Comparison of ENCODE assay signal across 9 mouse cellular contexts in genomic region chr11:118198296-118198600, GRCm38 (mm10). TPM values are rescaled to one million over a fixed set of nuclear protein-coding genes. Genes with fewer than 3 reads are reported as not detected.
A peak's percentile ranks its signal among the peaks of the same experiment; 100 is the strongest.
DNase-seq lines count a peak whose midpoint lies in the region; ATAC-seq and TF ChIP-seq lines count a peak whose summit lies in the region.
"Had no signal": no experiment of that assay in that cellular context is flagged by ENCODE, and none has a peak within 500 bp of the region (broad histone marks: within the 10 kb centered on the region; RNA-seq: fewer than 3 reads in every experiment).

No protein-coding gene starts in this region.

- 0 out of 2 replicates have a peak overlapping the region, but pooled peaks have one; percentile 1 for H3K4me3 ChIP-seq in heart, embryonic 13.5 days
- H3K4me3 ChIP-seq in forebrain, embryonic 11.5 days (ENCODE audit: low read depth, low read length): no peak overlapping the region
- no peak overlapping the region for H3K4me3 ChIP-seq in limb, embryonic 15.5 days
- H3K4me3 ChIP-seq: liver, embryonic 15.5 days had no signal

- no peaks in the 10 kb centered on the region for H3K27me3 ChIP-seq in heart, embryonic 13.5 days (replicated peaks)
- no peaks in the 10 kb centered on the region for H3K27me3 ChIP-seq in forebrain, embryonic 11.5 days (ENCODE audit: control insufficient read depth, insufficient read depth, low read length)
- no peaks in the 10 kb centered on the region for H3K27me3 ChIP-seq in limb, embryonic 15.5 days
- H3K27me3 ChIP-seq: liver, embryonic 15.5 days had no signal

- H3K9ac ChIP-seq in heart, embryonic 13.5 days: peak overlapping the region; percentile 65
- peak overlapping the region; percentile 7 for H3K9ac ChIP-seq in forebrain, embryonic 11.5 days (ENCODE audit: low read length)
- no peak overlapping the region for H3K9ac ChIP-seq in limb, embryonic 15.5 days
- H3K9ac ChIP-seq: liver, embryonic 15.5 days had no signal

- no peak for ATAC-seq in heart, embryonic 13.5 days (ENCODE audit: extremely low read depth, insufficient number of reproducible peaks, low FRiP score, low TSS enrichment)
- ATAC-seq in forebrain, embryonic 11.5 days (replicated peaks; ENCODE audit: low FRiP score): peak; percentile 50; the same call in 1 of the 2 replicates
- no peak for ATAC-seq in limb, embryonic 15.5 days (ENCODE audit: insufficient number of reproducible peaks, low FRiP score, low TSS enrichment, low read depth)
- ATAC-seq in erythroblast, adult 5-6 weeks (replicated peaks; ENCODE audit: low FRiP score, poor library complexity, severe bottlenecking): no peak

- no peak for TF ChIP-seq CTCF in brain, embryonic 14.5 days (IDR thresholded peaks at IDR 0.05; ENCODE audit: borderline replicate concordance, extremely low read depth, insufficient read depth, insufficient read length)

- no peaks in the 10 kb centered on the region for H3K9me3 ChIP-seq in heart, embryonic 13.5 days
- H3K9me3 ChIP-seq in forebrain, embryonic 11.5 days (ENCODE audit: control insufficient read depth, low read length): no peaks in the 10 kb centered on the region
- no peaks in the 10 kb centered on the region for H3K9me3 ChIP-seq in limb, embryonic 15.5 days
- H3K9me3 ChIP-seq: liver, embryonic 15.5 days had no signal

- H3K27ac ChIP-seq in heart, embryonic 13.5 days (replicated peaks): peak overlapping the region; percentile 57
- H3K27ac ChIP-seq in forebrain, embryonic 11.5 days (ENCODE audit: low read depth, low read length): peak overlapping the region; percentile 74
- H3K27ac ChIP-seq in limb, embryonic 15.5 days: peak overlapping the region; percentile 67
- H3K27ac ChIP-seq: liver, embryonic 15.5 days had no signal

- 45% methylated on average over 2 of the region's 2 CpGs for WGBS in heart, embryonic 13.5 days
- 27% methylated on average over 2 of the region's 2 CpGs for WGBS in forebrain, embryonic 11.5 days
- 36% methylated on average over 2 of the region's 2 CpGs for whole genome bisulfite sequencing in limb, embryonic 15.5 days

- TF ChIP-seq POLR2A in brain, embryonic 14.5 days (IDR thresholded peaks at IDR 0.05; ENCODE audit: borderline replicate concordance, extremely low read depth, insufficient read depth, insufficient read length, poor library complexity, severe bottlenecking): no peak

- peaks cover 2% of the 10 kb centered on the region for H3K36me3 ChIP-seq in heart, embryonic 13.5 days
- H3K36me3 ChIP-seq in forebrain, embryonic 11.5 days (ENCODE audit: control insufficient read depth, insufficient read depth, low read length): no peaks in the 10 kb centered on the region
- no peaks in the 10 kb centered on the region for H3K36me3 ChIP-seq in limb, embryonic 15.5 days
- H3K36me3 ChIP-seq: liver, embryonic 15.5 days had no signal

- peaks cover 99% of the 10 kb centered on the region for H3K4me1 ChIP-seq in heart, embryonic 13.5 days
- peaks cover 42% of the 10 kb centered on the region for H3K4me1 ChIP-seq in forebrain, embryonic 11.5 days (replicated peaks; ENCODE audit: control insufficient read depth, insufficient read depth, low read length)
- peaks cover 82% of the 10 kb centered on the region for H3K4me1 ChIP-seq in limb, embryonic 15.5 days

- no peak for DNase-seq in heart, postnatal 14 days
- DNase-seq in brain, embryonic 14.5 days (ENCODE audit: low read depth): peak; percentile 79
- DNase-seq in forebrain, embryonic 11.5 days (ENCODE audit: low spot score): no peak
- no peak for DNase-seq in testis, postnatal 14 days (ENCODE audit: low spot score)
- DNase-seq in adrenal gland, postnatal 10 days: no peak

- peak overlapping the region; percentile 42 for H3K4me2 ChIP-seq in heart, embryonic 13.5 days
- H3K4me2 ChIP-seq in forebrain, embryonic 11.5 days (ENCODE audit: low read depth, low read length, severe bottlenecking): peak overlapping the region; percentile 32; the same call in 1 of the 2 replicates
- H3K4me2 ChIP-seq in limb, embryonic 15.5 days: peak overlapping the region; percentile 21; the same call in 1 of the 2 replicates
- H3K4me2 ChIP-seq: liver, embryonic 15.5 days had no signal

- intact Hi-C loops in heart, postnatal 14 days (cut with DNase I): no loop called here

RNA-seq across cellular contexts. Expression of gene Cyth1, which starts 50.1 kb away (rescaled TPM):
- 14.9 and 15.9 TPM in 2 replicates for polyA plus RNA-seq in heart, embryonic 13.5 days (2015; fragmentation: Nextera tagmentation; extraction: Ambion mirVana)
- total RNA-seq in heart, postnatal 14 days (2021): 10 to 100 TPM; 56.4 to 60.9 TPM
- polyA plus RNA-seq in brain, embryonic 14.5 days (2012; rRNA removed): 35.9 and 36.8 TPM in 2 replicates
- polyA plus RNA-seq in forebrain, embryonic 11.5 days (2014; fragmentation: Nextera tagmentation; extraction: Ambion mirVana): 11.5 and 12.1 TPM in 2 replicates
- 16.1 and 16.2 TPM in 2 replicates for polyA plus RNA-seq in limb, embryonic 15.5 days (2015; fragmentation: Nextera tagmentation; extraction: Ambion mirVana)
- 2.7 and 6.0 TPM in 2 replicates for total RNA-seq in erythroblast, adult 5-6 weeks (2015; ENCODE audit: low replicate concordance)
- 3.6 and 14.4 TPM in 2 replicates for total RNA-seq in erythroblast, adult 5-6 weeks (2017; ENCODE audit: low replicate concordance)
- total RNA-seq in adrenal gland, postnatal 10 days (2021): 10 to 100 TPM; 51.0 to 56.2 TPM
